Mouse (Mus musculus) forebrain, embryonic 16.5 days (tissue): ENCODE data around the gene Cep290. TPM values are rescaled to one million over a fixed set of nuclear protein-coding genes. Genes with fewer than 3 reads are reported as not detected.

Source experiments
- ATAC-seq: fragments of 200-750 bp; cut with Nextera tagmentation; 2 replicates; pipeline ENCODE4 v1.8.0; 2017; ENCODE audit warnings: mild to moderate bottlenecking, moderate library complexity
- H3K27ac ChIP-seq: fragments of 300-500 bp; sonication (generic); 2 replicates; pipeline ENCODE4 v1.5.1; 2014; ENCODE audit warnings: low read length, control low read depth
- H3K27me3 ChIP-seq: fragments of 300-500 bp; sonication (generic); replicated peaks from 2 replicates; pipeline ENCODE4 v1.6.1; 2014; ENCODE audit warnings: low read length; ENCODE audit not compliant: control insufficient read depth, insufficient read depth
- H3K36me3 ChIP-seq: fragments of 300-500 bp; sonication (generic); 2 replicates; pipeline ENCODE4 v1.6.1; 2014; ENCODE audit not compliant: control insufficient read depth, insufficient read depth
- H3K4me1 ChIP-seq: fragments of 300-500 bp; sonication (generic); replicated peaks from 2 replicates; pipeline ENCODE4 v1.6.1; 2014; ENCODE audit warnings: low read length; ENCODE audit not compliant: control insufficient read depth, insufficient read depth
- H3K4me2 ChIP-seq: fragments of 300-500 bp; sonication (generic); 2 replicates; pipeline ENCODE4 v1.6.1; 2014; ENCODE audit warnings: mild to moderate bottlenecking, low read length, control low read depth
- H3K4me3 ChIP-seq: fragments of 300-500 bp; sonication (generic); replicated peaks from 2 replicates; pipeline ENCODE4 v1.5.1; 2014; ENCODE audit warnings: mild to moderate bottlenecking, low read length, control low read depth
- H3K9ac ChIP-seq: fragments of 300-500 bp; sonication (generic); replicated peaks from 2 replicates; pipeline ENCODE4 v1.6.1; 2014; ENCODE audit warnings: low read depth, low read length, control low read depth
- H3K9me3 ChIP-seq: fragments of 300-500 bp; sonication (generic); 2 replicates; pipeline ENCODE4 v1.6.1; 2016; ENCODE audit warnings: low read length; ENCODE audit not compliant: control insufficient read depth
- WGBS: fragments of 180-500 bp; shearing (Covaris S2); extraction: QIAGEN DNeasy Blood & Tissue Kit; methylation state at CpG from one replicate; pipeline ENCODE4 v1.1.7; 2014; 5-methylcytosine and 5-hydroxymethylcytosine counted together
- polyA plus RNA-seq: library from polyadenylated mRNA; unstranded; fragments of >200 nt; fragmentation: Nextera tagmentation; extraction: Ambion mirVana; gene quantifications from 2 replicates; pipeline ENCODE4 v1.2.1, GENCODE M21; 2015

The Cep290 gene
- polyA plus RNA-seq, 1 experiment from 2014 or later: 6.8 TPM

- no peaks in the 10 kb centered on the region for H3K36me3 ChIP-seq
- no peak for ATAC-seq
- no peaks in the 10 kb centered on the region for H3K9me3 ChIP-seq
- H3K4me2 ChIP-seq: no peak overlapping the region
- H3K27me3 ChIP-seq: no peaks in the 10 kb centered on the region
- H3K9ac ChIP-seq: no peak overlapping the region
- WGBS: 88% methylated on average over 3 of the region's 3 CpGs
- H3K4me1 ChIP-seq: peaks cover 6% of the 10 kb centered on the region
- no peak overlapping the region for H3K27ac ChIP-seq
- H3K4me3 ChIP-seq: no peak overlapping the region
These were observed 96.8 kb downstream of the Cep290 start for GRCm38 (mm10) chr10:100584178-100584577.

GRCm38 (mm10) chr10:100588524-100588923 is 101.2 kb downstream of the Cep290 start:
- no peaks in the 10 kb centered on the region for H3K27me3 ChIP-seq
- peak overlapping the region; percentile 89 for H3K9ac ChIP-seq
- no peaks in the 10 kb centered on the region for H3K9me3 ChIP-seq
- peak overlapping the region; percentile 76 for H3K27ac ChIP-seq
- H3K36me3 ChIP-seq: no peaks in the 10 kb centered on the region
- peaks cover 6% of the 10 kb centered on the region for H3K4me1 ChIP-seq
- WGBS: 39% methylated on average over 7 of the region's 7 CpGs
- peak overlapping the region; percentile 95 for H3K4me3 ChIP-seq
- no peak for ATAC-seq
- peak overlapping the region; percentile 78 for H3K4me2 ChIP-seq

DNA sequence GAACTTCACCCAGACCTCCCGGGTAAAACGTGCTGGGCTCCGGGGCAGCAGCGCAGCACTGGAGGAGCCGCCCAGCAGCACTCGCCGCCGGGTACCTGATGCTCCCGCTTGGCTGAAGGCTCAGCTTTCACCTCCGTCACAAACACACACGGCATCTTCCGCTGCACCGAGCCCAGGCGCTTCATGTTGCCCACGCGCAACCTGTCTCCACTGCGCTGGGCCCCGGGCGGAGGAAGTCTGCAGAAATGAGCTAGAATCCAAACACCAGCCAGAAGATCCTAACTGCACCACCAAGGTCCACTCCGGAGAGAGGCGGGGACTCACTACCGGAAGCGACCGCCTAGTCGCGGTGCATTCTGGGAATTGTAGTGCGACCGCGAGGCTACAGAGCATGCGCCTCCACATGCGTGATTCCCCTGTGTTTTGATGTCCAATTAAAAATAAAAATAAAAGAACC is 101.6 kb downstream of the Cep290 start:
- Histone ChIP-seq H3K9ac (peak overlapping the region; percentile 89), H3K9me3 (no peaks in the 10 kb centered on the region), H3K36me3 (no peaks in the 10 kb centered on the region), H3K4me3 (peak overlapping the region; percentile 95), H3K27ac (peak overlapping the region; percentile 76), H3K27me3 (no peaks in the 10 kb centered on the region), H3K4me2 (peak overlapping the region; percentile 78), H3K4me1 (peaks cover 6% of the 10 kb centered on the region)
- 0% methylated on average over 31 of the region's 31 CpGs for WGBS
- peak; percentile 100 for ATAC-seq

GRCm38 (mm10) chr10:100590323-100590722 is 103.0 kb downstream of the Cep290 start, which contains the start of the genes 4930430F08Rik and 1700017N19Rik:
Gene 4930430F08Rik (minus strand): TSS chr10:100590423.
Gene 1700017N19Rik (plus strand): TSS chr10:100590484.
- peak within 1 kb of the TSS; percentile 78 for H3K4me2 ChIP-seq
- ATAC-seq: no peak
- no peaks in the 10 kb centered on the region for H3K36me3 ChIP-seq
- WGBS: 92% methylated on average over 1 of the region's 1 CpGs
- H3K9ac ChIP-seq: no peak within 1 kb of the TSS
- H3K27ac ChIP-seq: no peak within 1 kb of the TSS
- H3K4me1 ChIP-seq: peaks cover 6% of the 10 kb centered on the region
- H3K4me3 ChIP-seq: peak within 1 kb of the TSS; percentile 95
- H3K9me3 ChIP-seq: no peaks in the 10 kb centered on the region
- H3K27me3 ChIP-seq: no peaks in the 10 kb centered on the region

- WGBS: 90% methylated on average over 3 of the region's 3 CpGs
- no peaks in the 10 kb centered on the region for H3K36me3 ChIP-seq
- H3K4me1 ChIP-seq: no peaks in the 10 kb centered on the region
- H3K4me2 ChIP-seq: no peak overlapping the region
- no peak overlapping the region for H3K27ac ChIP-seq
- no peaks in the 10 kb centered on the region for H3K27me3 ChIP-seq
- H3K4me3 ChIP-seq: no peak overlapping the region
- no peaks in the 10 kb centered on the region for H3K9me3 ChIP-seq
- no peak for ATAC-seq
- no peak overlapping the region for H3K9ac ChIP-seq
These were observed 111.0 kb downstream of the Cep290 start for GRCm38 (mm10) chr10:100598339-100598738.

DNA sequence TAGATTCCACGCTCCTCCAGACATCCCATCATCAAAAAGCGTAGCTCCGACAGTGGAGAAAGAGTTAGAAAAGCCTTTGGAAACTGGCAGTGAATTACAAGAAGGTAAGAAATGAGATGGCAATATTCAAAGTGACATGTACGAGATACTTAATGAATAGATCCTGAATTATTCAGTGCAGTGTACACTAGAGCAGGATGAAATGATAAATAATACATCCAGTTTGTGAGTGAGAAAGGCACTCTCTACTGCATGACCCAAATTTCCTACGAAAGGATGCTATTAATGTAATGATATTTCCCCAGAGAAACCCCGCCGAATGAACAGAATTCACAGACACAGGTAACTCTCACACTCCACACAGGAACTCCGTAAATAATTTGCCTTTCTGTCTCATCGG is 116.2 kb downstream of the Cep290 start:
- WGBS: 85% methylated on average over 9 of the region's 9 CpGs
- Histone ChIP-seq H3K27me3 (no peaks in the 10 kb centered on the region), H3K27ac (no peak overlapping the region), H3K9ac (no peak overlapping the region), H3K4me1 (no peaks in the 10 kb centered on the region), H3K4me3 (no peak overlapping the region), H3K9me3 (no peaks in the 10 kb centered on the region), H3K4me2 (no peak overlapping the region), H3K36me3 (no peaks in the 10 kb centered on the region)
- no peak for ATAC-seq

DNA sequence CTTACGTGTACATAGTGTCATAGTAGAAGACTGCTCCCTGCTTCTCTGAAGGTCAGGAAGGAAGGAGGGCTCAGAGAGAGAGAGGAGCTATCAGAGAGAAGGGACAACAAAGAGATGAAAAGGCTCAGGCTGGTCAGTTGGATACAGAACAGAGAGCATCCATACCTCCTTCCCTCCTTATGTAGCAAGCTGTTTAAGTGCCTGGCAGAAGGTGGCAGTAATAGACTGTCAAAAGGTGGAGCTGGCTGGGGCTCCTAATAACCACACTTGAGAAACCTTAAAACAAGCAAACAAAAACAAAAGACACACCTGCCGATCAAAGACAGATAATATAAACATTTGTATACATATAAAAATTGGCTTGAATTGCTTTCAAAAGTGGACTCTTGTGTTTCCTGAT is 116.9 kb downstream of the Cep290 start:
- H3K4me1 ChIP-seq: no peaks in the 10 kb centered on the region
- no peak overlapping the region for H3K4me2 ChIP-seq
- no peaks in the 10 kb centered on the region for H3K9me3 ChIP-seq
- H3K36me3 ChIP-seq: no peaks in the 10 kb centered on the region
- peak; percentile 54 for ATAC-seq
- no peak overlapping the region for H3K27ac ChIP-seq
- H3K4me3 ChIP-seq: no peak overlapping the region
- H3K27me3 ChIP-seq: no peaks in the 10 kb centered on the region
- H3K9ac ChIP-seq: no peak overlapping the region
- WGBS: 68% methylated on average over 2 of the region's 2 CpGs

GRCm38 (mm10) chr10:100617233-100617903 is 130.0 kb downstream of the Cep290 start:
- no peaks in the 10 kb centered on the region for H3K9me3 ChIP-seq
- H3K27me3 ChIP-seq: no peaks in the 10 kb centered on the region
- no peak overlapping the region for H3K4me3 ChIP-seq
- no peaks in the 10 kb centered on the region for H3K4me1 ChIP-seq
- no peak overlapping the region for H3K9ac ChIP-seq
- no peak overlapping the region for H3K27ac ChIP-seq
- peak; percentile 96 for ATAC-seq
- no peaks in the 10 kb centered on the region for H3K36me3 ChIP-seq
- 54% methylated on average over 6 of the region's 6 CpGs for WGBS
- H3K4me2 ChIP-seq: no peak overlapping the region

DNA sequence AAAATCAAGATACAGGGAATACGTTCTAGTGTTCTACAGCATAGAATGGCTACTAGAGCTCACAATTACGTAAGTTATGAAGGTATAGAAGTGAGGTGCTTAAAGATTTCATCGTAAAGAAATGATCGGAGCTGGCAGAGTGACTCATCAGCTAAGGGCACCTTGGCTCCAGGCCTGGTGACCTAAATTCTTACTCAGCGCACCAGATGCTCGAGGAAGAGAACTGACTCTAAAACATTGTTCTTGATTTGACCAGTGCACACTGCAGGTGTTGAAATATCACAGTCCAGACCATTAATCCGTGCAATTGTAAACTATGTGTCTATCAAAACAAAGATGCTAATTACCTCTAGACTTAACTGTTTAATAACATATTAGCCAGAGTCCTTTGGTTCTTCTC is 132.1 kb downstream of the Cep290 start:
- no peaks in the 10 kb centered on the region for H3K4me1 ChIP-seq
- WGBS: 81% methylated on average over 7 of the region's 7 CpGs
- H3K4me2 ChIP-seq: no peak overlapping the region
- H3K9me3 ChIP-seq: no peaks in the 10 kb centered on the region
- H3K4me3 ChIP-seq: no peak overlapping the region
- no peaks in the 10 kb centered on the region for H3K27me3 ChIP-seq
- H3K36me3 ChIP-seq: no peaks in the 10 kb centered on the region
- ATAC-seq: no peak
- H3K9ac ChIP-seq: no peak overlapping the region
- no peak overlapping the region for H3K27ac ChIP-seq
